Mouse (Mus musculus) lung, embryonic 14.5 days (tissue): ENCODE results near the gene Gfap. TPM values are rescaled to one million over a fixed set of nuclear protein-coding genes. Genes with fewer than 3 reads are reported as not detected.

ENCODE experiments used
- ATAC-seq: fragments of 200-750 bp; cut with Nextera tagmentation; 2 replicates; pipeline ENCODE4 v1.8.0; 2017; ENCODE audit warnings: mild to moderate bottlenecking, moderate TSS enrichment, moderate library complexity; ENCODE audit not compliant: insufficient read depth
- DNase-seq: peaks from one replicate; pipeline ENCODE4 v3.0.0-alpha.2; 2015
- H3K27ac ChIP-seq: fragments of 300-500 bp; sonication (generic); 2 replicates; pipeline ENCODE4 v1.5.1; 2014; ENCODE audit warnings: low read depth, mild to moderate bottlenecking, moderate library complexity
- H3K27me3 ChIP-seq: fragments of 300-500 bp; sonication (generic); 2 replicates; pipeline ENCODE4 v1.6.1; 2014; ENCODE audit warnings: low read length, control low read depth; ENCODE audit not compliant: insufficient read depth
- H3K36me3 ChIP-seq: fragments of 300-500 bp; sonication (generic); 2 replicates; pipeline ENCODE4 v1.6.1; 2014; ENCODE audit warnings: control low read depth; ENCODE audit not compliant: insufficient read depth
- H3K4me1 ChIP-seq: fragments of 300-500 bp; sonication (generic); 2 replicates; pipeline ENCODE4 v1.6.1; 2014; ENCODE audit warnings: antibody characterized with exemption, control low read depth; ENCODE audit not compliant: insufficient read depth
- H3K4me2 ChIP-seq: fragments of 300-500 bp; sonication (generic); 2 replicates; pipeline ENCODE4 v1.6.1; 2014; ENCODE audit warnings: mild to moderate bottlenecking
- H3K4me3 ChIP-seq: fragments of 300-500 bp; sonication (generic); 2 replicates; pipeline ENCODE4 v1.5.1; 2014; ENCODE audit warnings: low read depth, low read length
- H3K9ac ChIP-seq: fragments of 300-500 bp; sonication (generic); 2 replicates; pipeline ENCODE4 v1.6.1; 2014
- H3K9me3 ChIP-seq: fragments of 300-500 bp; sonication (generic); 2 replicates; pipeline ENCODE4 v1.6.1; 2016; ENCODE audit warnings: low read depth, low read length, control low read depth
- CTCF ChIP-seq: IDR thresholded peaks from 2 replicates; pipeline ENCODE4 v1.5.1; 2016; ENCODE audit warnings: antibody characterized with exemption, low read depth
- WGBS: fragments of 180-500 bp; shearing (Covaris S2); extraction: QIAGEN DNeasy Blood & Tissue Kit; methylation state at CpG from one replicate; pipeline ENCODE4 v1.1.7; 2014; 5-methylcytosine and 5-hydroxymethylcytosine counted together
- polyA plus RNA-seq: library from polyadenylated mRNA; unstranded; fragments of >200 nt; fragmentation: Nextera tagmentation; extraction: Ambion mirVana; gene quantifications from 2 replicates; pipeline ENCODE4 v1.2.1, GENCODE M21; 2014

Gene Gfap
- polyA plus RNA-seq, 1 experiment from 2014 or later = 0.41 TPM

GRCm38 (mm10) chr11:102939024-102939675, 38.4 kb upstream of the Gfap start:
- Histone ChIP-seq H3K9me3 (no peaks in the 10 kb centered on the region), H3K36me3 (no peaks in the 10 kb centered on the region), H3K4me1 (peaks cover 2% of the 10 kb centered on the region; the same call in 1 of the 2 replicates), H3K27me3 (peaks cover 17% of the 10 kb centered on the region), H3K4me3 (no peak overlapping the region), H3K4me2 (peak overlapping the region; percentile 33; the same call in 1 of the 2 replicates), H3K27ac (no peak overlapping the region), H3K9ac (no peak overlapping the region)
- ATAC-seq = no peak
- no peak for TF ChIP-seq CTCF
- DNase-seq = peak; percentile 25
- 29% methylated on average over 13 of the region's 13 CpGs for WGBS

DNA sequence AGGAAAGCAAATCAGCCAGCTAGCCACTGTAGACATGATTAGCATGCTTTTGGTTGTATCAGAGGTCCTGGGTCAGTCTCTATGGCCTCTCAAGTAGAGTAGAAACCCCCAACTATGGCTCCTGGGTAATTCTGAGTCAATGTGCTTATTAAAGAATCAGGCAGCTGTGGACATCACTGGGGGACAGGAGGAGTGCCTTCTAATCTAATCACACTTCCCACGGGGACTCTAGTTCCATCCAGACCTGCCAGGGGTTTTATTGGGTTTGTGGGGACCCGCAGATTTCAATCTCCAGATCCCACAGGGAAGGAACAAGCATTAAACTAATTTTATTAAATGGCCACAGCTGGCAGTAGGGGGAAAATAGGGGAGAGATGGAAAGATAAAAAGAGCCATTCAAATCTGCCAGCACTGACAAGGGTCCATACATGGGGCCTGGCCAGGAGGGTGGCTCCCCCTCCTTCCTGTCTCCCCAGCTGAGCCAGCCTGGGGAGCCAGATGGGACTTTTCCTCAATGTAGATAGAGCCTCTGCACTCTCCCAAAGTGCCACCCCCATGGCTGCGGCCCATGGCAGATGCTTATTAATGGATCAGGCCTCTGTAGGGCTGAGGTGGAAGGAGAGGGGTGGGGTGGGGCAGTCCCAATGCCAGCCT, 36.9 kb upstream of the Gfap start:
- H3K36me3 ChIP-seq = no peaks in the 10 kb centered on the region
- DNase-seq = no peak
- 66% methylated on average over 3 of the region's 3 CpGs for WGBS

GRCm38 (mm10) chr11:102936272-102936671, 35.6 kb upstream of the Gfap start:
- peaks cover 2% of the 10 kb centered on the region; the same call in 1 of the 2 replicates for H3K4me1 ChIP-seq
- H3K9ac ChIP-seq = no peak overlapping the region
- WGBS = 27% methylated on average over 4 of the region's 4 CpGs
- H3K27ac ChIP-seq = no peak overlapping the region
- H3K4me3 ChIP-seq = no peak overlapping the region
- DNase-seq = no peak
- no peaks in the 10 kb centered on the region for H3K9me3 ChIP-seq
- no peaks in the 10 kb centered on the region for H3K27me3 ChIP-seq
- no peak for TF ChIP-seq CTCF
- ATAC-seq = no peak
- H3K36me3 ChIP-seq = no peaks in the 10 kb centered on the region
- no peak overlapping the region for H3K4me2 ChIP-seq

More for the DNA sequence above, 36.9 kb upstream of the Gfap start:
- Histone ChIP-seq H3K9me3 (no peaks in the 10 kb centered on the region), H3K4me1 (peaks cover 2% of the 10 kb centered on the region; the same call in 1 of the 2 replicates), H3K9ac (no peak overlapping the region), H3K27me3 (0 out of 2 replicates have a peak, but pooled peaks cover 5% of the 10 kb centered on the region), H3K4me2 (no peak overlapping the region), H3K27ac (0 out of 2 replicates have a peak overlapping the region, but pooled peaks have one; percentile 4), H3K4me3 (no peak overlapping the region)
- ATAC-seq = no peak
- no peak for TF ChIP-seq CTCF

DNA sequence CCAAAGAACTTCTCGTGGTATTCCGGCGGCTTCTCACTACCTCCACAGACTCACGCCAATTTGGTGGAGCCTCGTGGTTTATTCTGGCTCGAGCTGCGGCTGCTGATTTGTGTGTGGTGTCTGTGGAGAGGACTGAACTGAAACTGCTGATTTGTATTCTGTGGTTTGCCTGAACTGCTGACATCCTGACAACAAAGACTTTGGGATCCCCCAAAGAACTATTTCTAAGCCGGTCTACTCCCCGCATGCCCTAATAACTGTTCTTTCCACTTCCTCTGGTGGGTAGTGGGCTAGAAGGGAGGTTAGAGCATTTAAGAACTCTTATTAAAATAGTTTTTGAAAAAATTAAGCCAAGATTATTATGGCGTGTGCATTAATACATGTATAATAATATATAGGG, 30.0 kb upstream of the Gfap start:
- no peaks in the 10 kb centered on the region for H3K9me3 ChIP-seq
- no peaks in the 10 kb centered on the region for H3K27me3 ChIP-seq
- no peak overlapping the region for H3K27ac ChIP-seq
- no peaks in the 10 kb centered on the region for H3K4me1 ChIP-seq
- ATAC-seq (no peak), DNase-seq (no peak)
- H3K4me3 ChIP-seq = no peak overlapping the region
- no peak overlapping the region for H3K4me2 ChIP-seq
- no peak overlapping the region for H3K9ac ChIP-seq
- WGBS = 88% methylated on average over 10 of the region's 10 CpGs
- no peak for TF ChIP-seq CTCF
- H3K36me3 ChIP-seq = no peaks in the 10 kb centered on the region

DNA sequence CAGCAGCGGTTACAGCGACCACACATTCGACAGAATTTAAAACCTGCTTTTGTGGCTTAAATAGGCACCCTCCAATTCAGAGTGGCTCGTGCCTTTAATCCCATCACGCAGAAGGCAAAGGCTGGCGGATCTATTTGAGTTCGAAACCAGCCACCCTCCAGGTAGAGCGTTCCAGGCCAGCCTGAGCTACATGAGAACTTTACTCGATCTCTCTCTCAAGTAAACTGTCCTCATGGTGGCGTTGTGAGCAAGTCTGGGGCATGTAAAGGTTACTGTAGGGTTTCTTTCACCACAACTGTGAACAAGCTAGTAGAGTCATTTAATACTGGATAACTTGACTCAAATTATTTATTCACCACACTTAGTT, 24.6 kb upstream of the Gfap start:
- Histone ChIP-seq H3K9me3 (no peaks in the 10 kb centered on the region), H3K9ac (peak overlapping the region; percentile 78), H3K4me2 (peak overlapping the region; percentile 60), H3K36me3 (peaks cover 14% of the 10 kb centered on the region), H3K4me3 (peak overlapping the region; percentile 82), H3K27ac (peak overlapping the region; percentile 97), H3K4me1 (peaks cover 9% of the 10 kb centered on the region; the same call in 1 of the 2 replicates), H3K27me3 (no peaks in the 10 kb centered on the region)
- TF ChIP-seq CTCF = peak; percentile 52; the same call in 1 of the 2 replicates
- DNase-seq (peak; percentile 82), ATAC-seq (peak; percentile 66)
- WGBS = under 1% methylated on average over 10 of the region's 10 CpGs

- ATAC-seq = peak; percentile 97
- Histone ChIP-seq H3K4me1 (peaks cover 9% of the 10 kb centered on the region; the same call in 1 of the 2 replicates), H3K9ac (peak within 1 kb of the TSS; percentile 78), H3K9me3 (no peaks in the 10 kb centered on the region), H3K4me2 (peak within 1 kb of the TSS; percentile 60), H3K27ac (peak within 1 kb of the TSS; percentile 97), H3K36me3 (peaks cover 14% of the 10 kb centered on the region), H3K4me3 (peak within 1 kb of the TSS; percentile 82), H3K27me3 (no peaks in the 10 kb centered on the region)
- under 1% methylated on average over 62 of the region's 62 CpGs for WGBS
- peak; percentile 100 for DNase-seq
- no peak for TF ChIP-seq CTCF
These were observed 24.0 kb upstream of the Gfap start, which contains the start of gene Kif18b for GRCm38 (mm10) chr11:102924557-102925350. Kif18b (minus strand) TSS chr11:102925124.

DNA sequence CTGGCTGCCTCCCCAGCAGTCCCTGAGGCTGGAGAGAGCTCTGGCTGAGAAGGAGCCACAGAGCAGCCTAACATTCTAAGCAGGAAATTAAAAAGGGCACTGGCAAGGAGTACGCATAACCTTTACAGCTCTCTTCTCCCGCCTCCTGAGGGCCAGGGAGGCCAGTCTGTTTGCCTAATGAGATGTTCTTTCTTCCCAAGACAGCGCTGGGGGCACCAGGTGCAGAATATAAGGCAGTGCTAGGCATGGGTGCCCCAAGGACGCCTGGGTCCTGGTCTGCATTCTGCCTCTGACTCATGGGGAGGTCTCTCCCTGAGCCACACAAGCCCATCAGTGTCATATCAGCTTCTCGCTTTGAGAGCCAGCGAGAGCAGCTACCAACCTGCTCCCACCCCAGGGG, 20.8 kb upstream of the Gfap start:
- Histone ChIP-seq H3K4me1 (peaks cover 9% of the 10 kb centered on the region; the same call in 1 of the 2 replicates), H3K9me3 (no peaks in the 10 kb centered on the region), H3K27ac (no peak overlapping the region), H3K4me2 (no peak overlapping the region), H3K36me3 (peaks cover 22% of the 10 kb centered on the region), H3K4me3 (no peak overlapping the region), H3K27me3 (no peaks in the 10 kb centered on the region), H3K9ac (no peak overlapping the region)
- 67% methylated on average over 6 of the region's 6 CpGs for WGBS
- no peak for DNase-seq
- TF ChIP-seq CTCF = no peak
- no peak for ATAC-seq
